Mouse (Mus musculus) liver, postnatal 0 days (tissue): ENCODE results near the gene Timm22.

Experiments used
- CTCF ChIP-seq: sonication (generic); IDR thresholded peaks from 2 replicates; pipeline ENCODE4 v1.5.1; 2016; ENCODE audit warnings: antibody characterized with exemption, low read depth
- EP300 ChIP-seq: IDR thresholded peaks from 2 replicates; pipeline ENCODE4 v1.6.1; 2016; ENCODE audit warnings: antibody characterized with exemption, low read depth, mild to moderate bottlenecking

- TF ChIP-seq CTCF (no peak), EP300 (no peak)
Observed at GRCm38 (mm10) chr11:76405626-76406264, 1.0 kb upstream of the Timm22 start.
